Mouse (Mus musculus) cerebellum, postnatal 14 days (tissue): ENCODE results near the gene Aatf.
A peak's percentile ranks its signal among the peaks of the same experiment; 100 is the strongest.
"Not testable (repeated sequence)": the region's sequence is repeated elsewhere in the genome, so short reads cannot be mapped to it uniquely, and the experiment has no call there.

Experiments used
- DNase-seq, 2 experiments: peaks; one replicate each; pipeline ENCODE4 v3.0.0; 2021; ENCODE audit warnings: mixed read lengths in 2 of 2

The Aatf gene

DNA sequence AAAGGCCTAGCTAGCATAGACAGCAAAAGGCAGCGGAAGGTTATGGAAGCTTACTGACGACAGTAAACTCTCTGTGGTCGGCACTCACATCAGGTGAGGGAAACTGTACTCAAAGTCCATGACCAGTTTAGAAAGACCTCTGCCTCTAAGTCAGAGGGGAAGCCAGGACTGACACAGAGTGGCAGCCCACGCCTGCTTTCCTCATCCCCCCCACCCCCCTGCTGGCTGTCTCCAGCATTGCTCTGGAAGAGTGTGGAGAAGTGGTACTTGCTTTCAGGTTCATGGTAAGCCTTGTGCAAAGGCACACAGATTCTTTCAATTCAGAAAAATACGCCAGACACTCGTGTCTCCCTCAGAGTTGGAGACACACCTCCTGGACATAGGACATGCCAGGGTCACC lies 78.4 kb downstream of the Aatf start:
- no peak for DNase-seq

DNA sequence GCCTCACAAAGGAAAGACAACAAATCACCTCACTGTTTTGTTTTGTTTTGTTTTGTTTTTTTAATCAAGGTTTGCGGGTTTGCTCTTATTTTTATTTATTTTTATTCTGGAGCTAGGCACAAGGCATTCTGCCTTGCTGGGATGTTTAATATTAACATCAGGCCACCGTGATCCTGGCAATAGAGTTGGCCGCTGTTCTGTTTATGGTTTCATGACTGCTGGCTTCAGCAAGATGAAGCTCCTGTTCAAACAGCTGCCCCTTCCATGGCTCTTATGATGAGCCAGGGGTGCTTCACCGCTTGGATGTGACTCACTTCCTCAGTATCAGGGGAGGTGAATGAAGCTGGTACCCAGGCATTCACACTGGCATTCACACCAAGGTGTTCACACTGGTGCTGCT lies 83.0 kb downstream of the Aatf start:
- DNase-seq, result no peak

DNA sequence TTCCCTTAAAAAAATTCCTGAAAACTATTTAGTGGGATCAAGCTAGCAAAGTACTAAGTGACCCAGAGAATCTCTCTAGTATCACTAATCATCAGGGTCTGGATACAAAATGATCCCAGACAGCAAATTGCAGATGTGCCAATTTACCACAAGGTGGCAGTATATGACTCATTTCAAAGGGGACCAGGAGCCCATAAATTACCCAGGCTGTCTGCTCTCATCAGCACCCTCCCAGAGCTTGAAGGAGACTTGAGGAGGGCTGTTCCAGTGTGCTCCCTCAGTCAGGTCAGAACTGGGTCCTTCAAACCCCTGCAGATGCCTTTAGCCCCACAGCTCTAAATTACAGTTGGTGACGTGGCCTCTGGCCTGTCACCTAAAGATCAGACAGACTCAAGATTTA lies 83.7 kb downstream of the Aatf start:
- DNase-seq, result peak; percentile 56 to 61

DNA sequence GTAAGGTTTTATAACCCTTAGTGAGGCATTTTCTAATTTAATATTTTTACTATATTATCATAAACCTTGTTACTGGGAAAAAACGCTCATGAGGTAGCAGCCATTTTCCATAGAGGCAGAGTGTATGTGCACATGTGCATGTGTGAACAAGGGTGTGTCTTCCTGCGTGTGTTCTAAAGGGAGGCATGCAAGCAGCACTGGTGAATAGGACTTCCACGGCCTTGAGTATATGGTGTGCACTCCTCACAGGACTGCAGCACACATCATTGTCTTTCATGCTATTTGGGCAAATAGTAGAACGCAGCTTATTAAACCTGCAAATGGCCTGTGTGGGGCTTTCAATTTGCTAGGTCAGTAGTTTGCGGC lies 86.7 kb downstream of the Aatf start:
- DNase-seq, result no peak

DNA sequence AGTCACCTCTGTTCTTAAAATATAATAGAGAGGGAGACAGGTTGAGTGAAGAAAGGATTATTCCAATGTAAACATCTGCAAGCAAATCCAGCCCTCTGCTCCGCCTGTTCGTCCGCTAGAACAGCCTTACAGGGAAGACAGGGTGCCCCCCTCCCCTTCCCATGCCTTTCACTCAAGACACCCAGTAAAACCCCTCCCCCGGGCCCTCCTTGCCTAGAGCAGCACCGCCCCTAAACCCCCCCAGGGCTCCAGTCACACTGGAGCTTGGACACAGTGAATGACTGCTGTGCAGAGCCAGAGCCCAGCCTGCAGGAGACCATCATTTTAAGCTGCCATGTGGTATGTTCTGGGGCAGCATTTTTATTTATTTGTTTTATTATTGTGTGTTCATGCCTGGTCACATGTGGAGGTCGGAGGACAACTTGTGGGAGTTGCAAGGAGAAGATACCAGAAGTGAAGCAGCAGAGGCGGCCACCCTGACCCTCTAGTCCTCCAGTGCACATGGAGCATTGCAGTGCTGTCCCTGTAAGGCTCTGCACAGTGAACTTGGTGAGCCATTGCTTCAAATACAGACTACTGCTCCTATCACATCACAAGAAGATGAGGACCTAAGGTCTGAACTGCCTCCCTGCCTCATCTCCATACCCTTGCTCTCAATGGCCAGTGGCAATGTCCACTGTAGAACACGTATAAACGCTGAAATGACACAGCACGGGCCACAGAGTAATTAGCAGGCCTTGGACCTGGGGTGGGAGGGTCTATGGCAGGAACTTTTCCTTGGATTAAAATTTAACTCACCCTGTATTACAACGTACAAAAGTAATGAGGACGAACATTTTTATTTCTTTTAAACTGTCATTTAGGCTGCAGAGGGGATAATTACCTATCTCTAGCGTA lies 87.3 kb downstream of the Aatf start:
- no peak for DNase-seq

DNA sequence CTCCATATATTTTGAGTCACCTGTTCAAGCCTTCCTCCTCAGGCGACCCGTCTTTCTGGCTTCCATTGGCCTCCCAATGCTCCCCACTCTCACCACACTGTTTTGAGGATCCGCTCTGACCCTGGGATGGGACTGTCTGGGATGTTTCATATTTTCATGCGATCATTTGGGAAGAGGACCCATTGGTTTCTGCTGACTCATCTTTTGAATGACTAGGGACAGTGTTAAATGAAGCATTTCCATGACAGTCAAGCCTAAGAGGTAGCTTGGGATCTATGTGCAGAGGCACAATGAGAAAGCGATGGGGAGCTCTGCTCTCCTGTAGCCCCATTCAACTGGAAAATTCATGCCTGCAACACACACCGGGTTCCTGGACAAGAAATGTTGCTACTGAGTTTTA lies 92.5 kb downstream of the Aatf start:
- no peak for DNase-seq

DNA sequence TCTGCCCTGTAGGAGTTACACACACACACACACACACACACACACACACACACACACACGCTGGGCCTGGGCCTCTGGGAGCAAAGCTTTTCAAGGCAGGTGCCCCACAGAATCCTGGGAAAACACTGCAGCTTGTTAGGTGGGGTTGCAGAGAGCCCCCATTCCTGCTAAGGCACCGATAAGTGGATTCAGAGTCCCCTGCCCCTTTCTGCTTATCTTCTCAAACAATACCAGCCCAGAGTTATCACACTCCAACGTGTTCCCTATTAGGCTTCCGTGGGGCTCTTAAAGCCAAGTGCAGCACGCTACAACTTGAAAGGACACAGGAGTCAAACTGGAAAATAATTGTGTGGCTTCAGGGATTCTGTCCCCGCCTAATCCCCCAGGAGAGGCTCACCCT lies 100.2 kb downstream of the Aatf start:
- no peak for DNase-seq

DNA sequence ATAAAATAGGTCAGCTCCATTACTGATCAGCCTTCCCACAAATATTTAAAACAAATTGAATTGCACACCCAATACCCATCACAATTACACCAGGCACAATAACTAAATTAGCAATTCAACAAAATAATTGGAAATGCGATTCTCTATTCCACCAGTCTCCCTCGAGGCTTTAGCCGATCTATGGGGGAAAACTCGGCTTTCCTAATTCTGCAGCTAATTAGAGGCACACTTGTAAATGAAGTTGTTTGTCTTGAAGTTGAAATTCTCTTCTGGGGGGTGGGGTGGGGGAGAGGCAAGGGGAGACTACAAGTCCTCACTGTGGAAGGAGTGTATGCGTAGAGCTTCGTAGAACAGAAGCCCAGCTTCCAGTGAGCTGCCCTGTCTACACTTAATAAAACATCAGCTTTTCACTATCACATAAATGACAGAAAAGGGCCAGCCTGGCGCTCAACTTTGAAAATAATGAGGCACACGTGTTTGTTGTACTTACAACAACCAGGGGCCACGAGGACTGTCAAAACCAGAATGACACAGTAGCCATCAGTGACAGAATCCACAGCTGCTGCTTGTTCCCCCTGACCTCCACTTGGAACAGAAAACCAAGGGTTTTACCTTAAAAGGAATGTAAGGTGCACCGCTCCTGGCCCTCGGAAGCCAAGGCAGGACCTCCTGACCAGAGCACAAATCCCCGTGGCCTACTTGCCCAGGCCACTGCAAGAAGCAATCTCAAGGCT lies 101.0 kb downstream of the Aatf start:
- DNase-seq, result no peak

DNA sequence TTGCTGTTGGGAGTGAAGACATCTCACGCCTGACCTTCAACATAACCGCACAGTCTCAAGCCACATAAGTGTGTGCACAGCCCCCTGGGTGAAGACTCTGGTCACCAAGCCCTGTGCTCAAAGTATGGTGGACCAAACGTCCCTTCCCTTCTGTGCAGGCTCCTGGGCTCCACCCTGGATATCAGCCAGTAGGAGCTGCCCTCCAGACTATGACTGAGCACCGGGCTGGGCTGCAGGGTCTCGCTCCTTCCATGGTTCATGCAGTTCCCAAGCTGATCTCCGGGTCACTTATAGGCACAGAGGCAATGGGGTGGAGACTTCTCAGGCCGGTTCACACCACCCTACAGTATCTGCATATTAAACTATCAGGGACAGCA lies 101.7 kb downstream of the Aatf start:
- no peak for DNase-seq

DNA sequence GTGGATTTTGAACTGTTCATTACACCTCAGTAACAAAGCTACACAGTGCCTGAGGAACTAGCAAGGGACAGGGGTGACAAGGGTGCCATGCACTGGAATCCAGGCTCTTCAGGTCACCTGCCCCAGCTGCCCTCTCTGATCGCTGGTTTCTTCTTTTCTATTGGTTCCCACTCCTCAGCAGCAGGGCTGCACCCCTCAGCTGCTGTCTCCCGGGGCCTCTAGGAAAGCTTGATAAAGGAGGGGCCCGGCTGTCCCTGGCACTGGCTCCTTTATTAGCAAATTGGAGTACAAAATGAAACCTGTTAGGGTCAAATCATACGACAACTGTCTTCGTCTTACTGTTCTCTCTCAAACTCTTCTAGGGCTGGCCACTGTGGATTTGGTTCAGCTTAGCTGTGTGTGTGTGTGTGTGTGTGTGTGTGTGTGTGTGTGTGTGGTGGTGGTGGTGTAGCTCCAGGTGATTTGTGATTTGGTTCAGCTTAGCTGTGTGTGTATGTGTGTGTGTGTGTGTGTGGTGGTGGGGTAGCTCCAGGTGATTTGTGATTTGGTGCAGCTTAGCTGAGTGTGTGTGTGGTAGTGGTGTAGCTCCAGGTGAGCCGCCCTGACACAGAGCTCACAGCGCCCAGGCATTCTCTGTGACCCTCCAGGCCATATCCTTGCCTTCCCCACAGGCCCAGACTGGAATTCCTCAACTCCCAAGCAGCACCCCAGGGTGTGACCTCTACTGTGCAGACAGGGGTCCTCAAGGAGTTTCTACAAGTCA lies 102.3 kb downstream of the Aatf start:
- DNase-seq, result no peak

DNA sequence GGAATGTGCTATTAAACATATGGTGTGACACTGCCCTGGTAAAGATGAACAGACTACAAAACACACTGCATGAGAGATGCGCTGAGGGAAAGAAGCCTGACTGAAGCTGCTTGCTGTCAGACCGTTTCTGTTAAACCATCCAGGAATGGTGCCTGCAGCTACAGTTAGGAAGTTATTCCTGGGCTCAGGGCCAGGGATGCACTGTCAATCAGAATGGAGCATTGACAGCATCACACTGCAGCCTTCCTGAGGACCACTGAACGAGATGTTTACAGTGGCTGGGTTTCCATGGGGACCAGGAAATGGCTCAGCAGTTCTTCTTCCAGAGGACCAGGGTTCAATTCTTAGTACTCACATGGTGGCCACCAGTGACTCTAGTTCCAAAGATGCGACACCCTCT lies 102.9 kb downstream of the Aatf start:
- DNase-seq, result no peak

DNA sequence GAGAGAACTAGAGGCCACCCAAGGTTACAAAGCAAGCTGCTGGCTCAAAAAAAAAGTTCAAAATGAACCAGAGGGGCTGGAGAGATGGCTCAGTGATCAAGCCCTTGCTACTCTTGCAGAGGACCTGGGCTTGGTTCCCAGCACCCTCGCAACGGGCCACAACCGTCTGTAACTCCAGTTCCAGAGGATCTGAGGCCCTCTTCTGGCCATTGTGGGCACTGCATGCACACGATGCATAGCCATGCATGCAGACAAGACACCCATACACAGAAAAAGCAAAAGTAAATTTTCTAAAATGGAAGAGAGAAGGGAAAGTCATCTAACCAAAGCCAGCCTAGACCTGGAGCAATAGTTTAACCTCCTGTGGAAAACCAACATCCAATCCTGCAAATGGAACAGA lies 106.6 kb downstream of the Aatf start:
- peak in 1 of 2 experiments; percentile 21 for DNase-seq

DNA sequence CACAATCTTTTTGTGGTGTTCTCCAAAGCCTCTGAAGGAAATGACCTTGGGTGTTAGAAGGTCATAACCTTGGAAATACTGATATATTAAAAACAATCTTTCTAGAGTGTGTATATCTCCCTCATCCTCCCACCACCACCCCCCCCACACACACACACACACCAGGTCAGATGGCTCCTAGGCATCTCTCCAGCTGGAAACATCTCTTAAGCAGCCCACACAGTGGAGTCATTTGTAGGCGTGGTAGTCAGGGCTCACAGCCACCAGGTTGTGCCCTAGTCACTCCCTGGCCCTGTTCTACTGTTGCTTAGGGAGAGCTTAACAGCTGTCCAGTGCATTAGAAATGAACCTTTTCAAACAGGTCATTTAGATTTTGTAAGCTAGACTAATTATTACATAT lies 118.3 kb downstream of the Aatf start:
- no peak for DNase-seq

DNA sequence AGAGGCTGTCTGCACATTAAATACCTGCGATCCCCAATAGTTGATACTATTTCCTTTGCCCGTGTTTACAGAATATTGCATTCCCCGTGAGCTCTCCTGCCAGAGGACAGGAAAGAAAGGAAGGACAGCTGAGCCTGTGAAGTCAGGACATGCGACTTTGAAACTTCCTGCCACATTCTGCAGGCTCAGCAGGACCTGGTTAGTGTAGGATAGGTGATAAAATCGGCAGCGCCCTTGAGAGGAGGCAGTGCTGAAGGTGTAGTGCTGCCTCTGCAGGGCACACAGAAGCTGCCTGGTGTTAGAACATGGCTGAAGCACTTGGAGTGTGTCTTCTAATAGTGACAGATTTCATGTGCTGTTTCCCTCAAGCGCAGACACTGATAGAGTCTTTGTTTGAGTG lies 119.8 kb downstream of the Aatf start:
- no peak for DNase-seq

DNA sequence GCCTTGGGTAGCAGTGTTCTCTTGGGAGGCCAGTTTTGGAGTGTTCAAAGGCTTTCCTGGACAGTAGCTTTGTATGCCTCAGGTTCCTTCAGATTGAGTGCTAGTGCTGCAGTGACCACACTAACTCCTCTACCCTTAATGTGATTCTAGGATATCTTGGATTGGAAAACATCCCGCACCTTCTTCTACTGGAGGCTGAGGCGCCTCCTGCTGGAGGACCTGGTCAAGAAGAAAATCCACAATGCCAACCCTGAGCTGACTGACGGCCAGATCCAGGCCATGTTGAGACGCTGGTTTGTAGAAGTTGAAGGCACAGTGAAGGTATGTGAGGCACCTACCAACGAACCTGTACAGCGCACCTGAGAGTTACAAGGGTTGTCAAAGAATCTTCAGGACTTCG lies 121.3 kb downstream of the Aatf start:
- DNase-seq, result not testable (repeated sequence)

DNA sequence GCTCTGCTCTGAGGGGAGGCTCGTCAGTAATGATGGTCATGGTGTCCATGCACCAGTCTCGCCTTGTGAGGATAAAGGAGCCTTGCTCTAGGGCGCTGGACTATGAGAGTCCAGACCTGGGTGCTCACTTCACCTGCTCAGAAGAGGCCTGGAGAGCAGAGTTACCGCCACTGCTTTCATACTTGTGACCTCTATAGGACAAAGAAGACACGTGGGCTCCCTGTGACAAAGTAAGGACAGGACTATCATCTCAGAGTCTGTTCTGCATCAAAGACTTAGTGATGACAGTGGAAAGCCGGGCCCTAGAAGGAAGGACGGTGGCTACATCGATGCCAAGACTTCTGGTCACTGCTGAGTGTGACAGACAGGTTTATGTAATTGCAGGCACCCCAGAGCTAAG lies 122.2 kb downstream of the Aatf start:
- no peak for DNase-seq

DNA sequence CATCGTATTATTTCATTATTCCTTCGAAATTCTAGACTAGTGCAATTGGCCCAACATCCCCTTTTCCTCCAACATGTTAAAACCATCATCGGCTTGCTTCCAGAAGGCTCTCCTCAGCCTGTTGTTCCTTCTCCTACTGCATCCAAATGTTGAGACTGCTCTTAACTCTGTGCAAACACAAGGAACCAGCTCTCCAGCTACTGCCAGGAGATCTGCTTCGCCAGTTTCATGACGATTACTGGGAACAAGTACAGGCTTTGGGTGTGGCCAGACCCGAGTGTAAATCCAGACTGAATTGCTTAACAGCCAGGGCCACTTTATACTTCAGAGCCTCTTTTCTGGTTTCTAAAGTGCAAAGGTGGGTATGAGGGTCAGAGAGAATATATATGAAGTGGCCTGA lies 124.0 kb downstream of the Aatf start:
- DNase-seq, result no peak

DNA sequence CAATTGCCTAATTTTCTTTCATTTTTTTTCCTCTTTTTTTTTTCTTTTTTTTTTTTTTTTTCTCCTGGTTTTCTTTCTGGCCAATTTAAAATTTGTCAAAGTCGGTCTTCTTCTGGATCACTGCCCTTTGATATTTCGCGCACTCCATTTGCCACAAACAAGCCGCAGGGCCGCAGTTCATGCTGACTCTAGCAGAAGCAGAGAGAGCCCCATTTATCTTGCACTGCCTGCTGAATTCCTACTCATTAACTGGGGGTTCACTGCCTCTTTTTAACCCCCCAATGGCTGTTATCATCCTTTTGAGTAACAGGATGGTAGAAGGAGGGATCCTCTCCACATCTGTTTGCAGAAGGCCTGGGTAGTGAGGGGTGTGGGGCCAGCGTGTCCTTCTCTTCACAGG lies 129.4 kb downstream of the Aatf start:
- no peak for DNase-seq

DNA sequence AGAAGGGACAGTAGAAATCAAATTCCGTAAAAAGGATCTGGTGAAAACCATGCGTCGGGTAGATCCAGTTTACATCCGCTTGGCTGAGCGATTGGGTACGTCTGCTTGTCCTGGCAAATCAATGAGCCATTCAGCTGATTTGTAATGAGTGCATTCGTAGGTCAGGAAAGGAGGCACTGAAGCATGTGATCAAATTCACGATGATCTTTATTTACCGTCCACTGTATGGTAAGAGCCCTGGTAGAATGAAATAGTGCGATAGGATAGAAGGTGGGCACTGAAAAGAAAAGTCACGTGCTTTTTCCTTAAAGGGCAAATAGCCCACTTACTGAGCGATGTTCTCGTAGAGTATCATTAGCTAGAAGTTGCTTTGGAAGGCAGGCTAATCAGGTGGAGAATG lies 130.9 kb downstream of the Aatf start:
- no peak for DNase-seq

DNA sequence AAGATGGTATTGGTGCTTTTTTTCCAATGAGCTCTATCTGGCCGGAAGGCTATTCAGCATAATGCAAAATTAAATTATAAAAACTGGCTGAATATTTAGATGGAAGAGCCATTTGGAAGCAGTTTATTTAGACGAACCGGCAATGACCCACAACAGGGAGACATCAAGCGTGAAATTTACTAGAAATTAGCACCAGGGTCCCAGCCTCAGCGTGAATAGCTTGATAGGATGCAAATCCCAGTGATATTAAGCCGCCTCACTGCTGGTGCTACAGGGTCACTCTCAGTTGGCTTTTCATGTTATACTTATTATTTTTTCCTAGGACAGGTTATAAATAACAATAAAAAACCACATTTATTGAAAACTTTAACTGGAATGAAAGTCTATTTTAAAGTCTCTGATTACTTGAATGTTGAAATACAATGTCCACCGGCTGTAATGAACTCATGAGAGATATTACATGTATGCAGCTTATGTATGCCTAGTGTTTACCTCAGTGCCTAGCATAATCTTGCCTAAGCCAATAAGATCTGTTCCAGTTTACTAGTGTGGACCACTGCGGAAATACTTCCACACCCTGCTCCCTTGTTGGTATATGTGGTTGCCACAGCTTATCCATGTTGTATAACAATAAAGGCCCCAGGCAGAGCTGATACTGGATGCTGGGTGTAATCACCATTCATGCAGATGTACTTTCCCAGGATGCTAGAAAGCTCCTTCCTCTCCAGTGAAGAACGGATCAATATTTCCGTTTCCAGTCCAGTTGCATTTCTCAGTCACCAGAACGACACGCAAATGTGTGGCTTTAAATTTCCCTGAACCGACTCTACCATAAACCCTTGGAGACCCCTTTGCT lies 136.6 kb downstream of the Aatf start:
- DNase-seq, result peak in 1 of 2 experiments; percentile 21

DNA sequence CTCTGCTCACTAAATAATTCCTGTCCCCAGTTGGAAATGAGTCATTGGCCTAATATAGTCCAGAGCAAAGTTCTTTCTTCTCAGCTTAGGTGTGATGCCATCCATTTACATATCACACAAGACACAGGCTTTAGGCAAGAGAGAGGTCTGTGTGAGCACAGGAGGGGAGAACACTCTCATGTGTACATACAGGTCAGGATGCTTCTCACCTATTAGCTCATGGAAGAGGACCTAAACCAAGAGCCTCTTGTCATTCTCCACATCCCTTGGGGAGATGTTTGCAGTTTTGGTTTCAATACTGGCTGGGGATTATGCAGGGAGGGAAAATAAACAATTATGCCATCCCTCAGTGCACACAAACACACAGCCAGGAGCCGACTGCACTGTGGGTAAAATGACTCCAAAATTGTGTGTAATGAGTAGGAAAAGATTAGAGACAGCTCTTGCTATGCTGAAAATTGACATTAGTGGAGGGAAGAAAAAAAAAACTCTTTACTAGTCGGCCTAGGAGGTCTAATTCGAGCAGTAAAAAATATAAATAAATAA lies 137.3 kb downstream of the Aatf start:
- peak in 1 of 2 experiments; percentile 14 for DNase-seq

DNA sequence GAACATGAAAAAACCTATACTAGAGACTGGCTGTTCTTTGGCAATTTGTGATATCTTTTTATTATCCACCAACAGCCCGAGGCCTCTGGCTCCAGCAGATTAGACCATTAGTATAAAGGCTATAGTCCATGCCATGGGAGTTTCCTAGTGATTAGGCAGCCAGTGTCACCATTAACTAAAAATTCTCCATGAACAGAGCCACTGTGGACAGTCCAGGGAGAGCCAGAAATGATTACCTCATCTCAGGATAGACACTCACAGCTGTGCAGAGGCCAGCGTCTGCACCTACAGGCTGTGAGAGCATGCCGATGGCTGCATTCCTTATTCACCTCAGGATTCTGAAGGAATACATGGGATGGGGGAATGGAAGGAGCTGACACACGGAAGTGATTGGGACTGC lies 140.2 kb downstream of the Aatf start:
- DNase-seq, result no peak
